Mouse (Mus musculus): Measurements from ENCODE around the gene Med10. TPM values are rescaled to one million over a fixed set of nuclear protein-coding genes. Genes with fewer than 3 reads are reported as not detected.

Med10 gene
- polyA plus RNA-seq, 1 experiment from 2014 or later, result 180 TPM

DNA sequence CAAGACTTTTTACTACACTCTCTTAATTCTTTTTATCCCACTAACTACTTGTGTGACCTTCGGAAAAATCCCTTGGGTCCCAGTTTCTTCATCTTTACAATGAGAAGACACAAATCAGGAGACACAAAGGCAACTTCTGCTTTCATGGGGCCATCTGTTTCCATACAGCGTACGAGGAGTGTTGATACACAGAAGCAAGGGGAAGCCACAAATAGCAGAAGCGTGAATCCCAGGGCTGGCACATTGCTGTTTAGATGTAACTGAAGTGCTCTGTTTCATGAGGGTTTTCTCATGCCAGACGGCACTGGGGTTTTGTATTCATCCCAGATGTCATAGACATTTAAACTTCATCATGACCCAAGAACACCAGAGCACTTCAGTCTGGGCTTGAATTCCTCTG is 13.5 kb upstream of the Med10 start:
- ATAC-seq (replicated peaks; ENCODE audit: low FRiP score), result no peak
- H3K4me1 ChIP-seq (replicated peaks; ENCODE audit: control insufficient read depth, insufficient read depth, low read length), result no peaks in the 10 kb centered on the region
- no peak for DNase-seq (ENCODE audit: low spot score)
- H3K4me3 ChIP-seq (ENCODE audit: low read depth, low read length), result no peak overlapping the region
- H3K9me3 ChIP-seq (ENCODE audit: control insufficient read depth, low read length), result no peaks in the 10 kb centered on the region
- no peaks in the 10 kb centered on the region for H3K27me3 ChIP-seq (ENCODE audit: control insufficient read depth, insufficient read depth, low read length)
- no peak overlapping the region for H3K4me2 ChIP-seq (ENCODE audit: low read depth, low read length, severe bottlenecking)
- 88% methylated on average over 5 of the region's 5 CpGs for WGBS
- no peak overlapping the region for H3K27ac ChIP-seq (ENCODE audit: low read depth, low read length)
- H3K9ac ChIP-seq (ENCODE audit: low read length), result no peak overlapping the region
- no peaks in the 10 kb centered on the region for H3K36me3 ChIP-seq (ENCODE audit: control insufficient read depth, insufficient read depth, low read length)

DNA sequence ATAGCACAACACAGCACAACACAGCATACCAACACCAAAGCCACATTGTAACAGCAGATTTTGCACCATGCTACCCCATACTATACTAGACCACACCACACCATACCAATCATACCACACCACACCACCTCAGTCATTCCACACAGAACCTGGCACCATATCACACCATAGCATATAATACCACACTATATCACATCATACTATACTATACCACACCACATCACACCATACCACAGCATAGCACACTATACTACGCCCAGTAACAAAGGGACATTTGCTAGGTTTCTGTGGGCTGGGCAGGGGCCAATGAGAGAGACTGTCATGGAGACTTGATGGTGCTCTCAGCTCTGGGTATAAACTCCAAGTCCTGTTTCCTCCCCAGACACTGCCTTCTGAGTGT is 10.4 kb upstream of the Med10 start:
- Histone ChIP-seq H3K36me3 (ENCODE audit: control insufficient read depth, insufficient read depth, low read length) (no peaks in the 10 kb centered on the region), H3K9ac (ENCODE audit: low read length) (no peak overlapping the region), H3K9me3 (ENCODE audit: control insufficient read depth, low read length) (no peaks in the 10 kb centered on the region), H3K4me3 (ENCODE audit: low read depth, low read length) (no peak overlapping the region), H3K27ac (ENCODE audit: low read depth, low read length) (no peak overlapping the region), H3K27me3 (ENCODE audit: control insufficient read depth, insufficient read depth, low read length) (no peaks in the 10 kb centered on the region), H3K4me1 (replicated peaks; ENCODE audit: control insufficient read depth, insufficient read depth, low read length) (no peaks in the 10 kb centered on the region), H3K4me2 (ENCODE audit: low read depth, low read length, severe bottlenecking) (no peak overlapping the region)
- ATAC-seq (replicated peaks; ENCODE audit: low FRiP score) (no peak), DNase-seq (ENCODE audit: low spot score) (no peak)
- 92% methylated on average over 1 of the region's 1 CpGs for WGBS

DNA sequence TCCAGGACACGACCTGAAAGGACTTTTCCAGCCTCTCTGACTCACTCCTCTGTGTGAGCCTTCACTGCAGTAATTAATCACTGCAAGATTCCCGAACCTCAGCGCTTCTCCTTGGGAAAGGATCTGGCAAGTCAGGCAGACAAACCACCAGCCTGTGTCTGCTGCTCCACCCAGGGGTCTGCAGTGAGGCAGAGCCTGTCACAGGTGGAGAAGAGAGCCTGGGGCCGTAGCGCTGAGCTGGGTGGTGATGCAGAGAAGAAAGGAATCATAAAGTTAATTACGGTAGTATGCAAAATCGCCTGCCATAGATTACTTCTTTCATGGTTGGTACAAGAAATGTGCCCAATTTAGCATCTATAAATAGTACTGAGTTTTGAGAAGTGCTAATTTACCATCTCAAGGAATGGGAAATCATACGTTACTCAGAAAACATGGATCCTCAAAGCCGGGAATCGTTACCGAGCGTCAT is 9.6 kb upstream of the Med10 start:
- DNase-seq (ENCODE audit: low spot score), result no peak
- no peaks in the 10 kb centered on the region for H3K27me3 ChIP-seq (ENCODE audit: control insufficient read depth, insufficient read depth, low read length)
- no peak overlapping the region for H3K4me3 ChIP-seq (ENCODE audit: low read depth, low read length)
- H3K4me2 ChIP-seq (ENCODE audit: low read depth, low read length, severe bottlenecking), result no peak overlapping the region
- H3K4me1 ChIP-seq (replicated peaks; ENCODE audit: control insufficient read depth, insufficient read depth, low read length), result no peaks in the 10 kb centered on the region
- no peak overlapping the region for H3K9ac ChIP-seq (ENCODE audit: low read length)
- no peak for ATAC-seq (replicated peaks; ENCODE audit: low FRiP score)
- no peaks in the 10 kb centered on the region for H3K9me3 ChIP-seq (ENCODE audit: control insufficient read depth, low read length)
- no peak overlapping the region for H3K27ac ChIP-seq (ENCODE audit: low read depth, low read length)
- 68% methylated on average over 12 of the region's 12 CpGs for WGBS
- H3K36me3 ChIP-seq (ENCODE audit: control insufficient read depth, insufficient read depth, low read length), result no peaks in the 10 kb centered on the region

DNA sequence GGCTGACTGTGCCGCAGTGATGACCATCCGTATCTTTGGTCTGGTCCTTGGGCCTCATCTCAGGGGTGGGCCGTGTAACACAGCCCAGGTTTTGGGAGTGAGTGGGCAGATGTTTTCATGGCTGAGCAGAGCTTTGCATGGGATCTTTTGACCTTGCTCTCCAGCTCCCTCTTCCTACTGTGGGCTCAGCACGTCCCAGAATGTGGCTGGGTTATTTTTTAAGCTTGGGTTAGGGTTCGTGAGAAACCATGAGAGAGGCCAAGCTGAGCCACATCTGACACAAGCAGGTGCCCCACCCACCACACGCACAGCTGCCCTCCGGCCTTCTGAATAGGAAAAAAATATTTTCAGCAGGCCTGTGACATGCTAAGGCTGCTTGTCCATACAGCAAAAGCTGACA is 7.4 kb upstream of the Med10 start:
- H3K27ac ChIP-seq (ENCODE audit: low read depth, low read length), result no peak overlapping the region
- H3K9ac ChIP-seq (ENCODE audit: low read length), result no peak overlapping the region
- H3K4me2 ChIP-seq (ENCODE audit: low read depth, low read length, severe bottlenecking), result no peak overlapping the region
- no peaks in the 10 kb centered on the region for H3K9me3 ChIP-seq (ENCODE audit: control insufficient read depth, low read length)
- DNase-seq (ENCODE audit: low spot score), result no peak
- no peaks in the 10 kb centered on the region for H3K4me1 ChIP-seq (replicated peaks; ENCODE audit: control insufficient read depth, insufficient read depth, low read length)
- H3K27me3 ChIP-seq (ENCODE audit: control insufficient read depth, insufficient read depth, low read length), result no peaks in the 10 kb centered on the region
- H3K4me3 ChIP-seq (ENCODE audit: low read depth, low read length), result no peak overlapping the region
- 76% methylated on average over 7 of the region's 7 CpGs for WGBS
- ATAC-seq (replicated peaks; ENCODE audit: low FRiP score), result no peak
- no peaks in the 10 kb centered on the region for H3K36me3 ChIP-seq (ENCODE audit: control insufficient read depth, insufficient read depth, low read length)

DNA sequence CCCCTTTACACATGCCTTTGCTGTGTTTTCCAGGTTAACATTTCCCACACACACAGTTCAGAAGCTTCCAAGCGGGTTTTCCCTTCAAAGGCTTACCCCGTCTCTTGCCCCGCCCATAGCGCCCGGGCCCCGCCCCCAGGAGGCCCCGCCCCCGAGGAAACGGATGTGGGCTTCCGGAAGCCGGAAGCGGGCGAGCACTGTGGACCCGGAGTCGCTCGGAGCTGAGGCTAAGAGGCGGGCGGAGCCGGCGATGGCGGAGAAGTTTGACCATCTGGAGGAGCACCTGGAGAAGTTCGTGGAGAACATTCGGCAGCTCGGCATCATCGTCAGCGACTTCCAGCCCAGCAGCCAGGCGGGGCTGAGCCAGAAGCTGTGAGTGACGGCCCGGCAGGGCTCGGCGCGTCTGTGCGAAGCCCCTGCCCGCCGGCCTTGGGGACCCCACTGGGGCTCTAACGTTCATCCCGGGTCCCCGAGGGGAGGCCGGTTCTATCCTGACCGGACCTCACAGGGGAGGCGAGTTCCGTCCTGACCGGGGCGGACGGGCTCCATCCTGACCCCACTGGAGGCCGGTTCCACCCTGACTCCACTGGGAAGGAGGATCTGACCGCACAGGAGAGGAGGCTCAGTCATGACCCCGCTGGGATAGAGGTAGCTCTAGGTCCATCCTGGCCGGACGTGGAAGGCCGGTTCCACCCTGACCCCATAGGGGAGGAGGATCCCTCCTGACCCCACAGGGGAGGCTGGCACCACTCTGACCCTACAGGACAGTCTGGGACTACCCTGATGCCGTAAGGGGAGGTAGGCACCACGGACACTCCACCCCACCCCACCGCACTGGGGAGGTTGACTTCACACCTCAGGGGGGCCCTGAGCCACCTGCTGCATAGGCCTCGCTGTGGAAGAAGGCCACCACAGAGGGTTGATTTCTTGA is 7.8 kb downstream of the Med10 start:
- no peaks in the 10 kb centered on the region for H3K9me3 ChIP-seq (ENCODE audit: control insufficient read depth, low read length)
- H3K4me1 ChIP-seq (replicated peaks; ENCODE audit: control insufficient read depth, insufficient read depth, low read length), result peaks cover 8% of the 10 kb centered on the region
- peak; percentile 95 for ATAC-seq (replicated peaks; ENCODE audit: low FRiP score)
- peak overlapping the region; percentile 94 for H3K4me2 ChIP-seq (ENCODE audit: low read depth, low read length, severe bottlenecking)
- H3K36me3 ChIP-seq (ENCODE audit: control insufficient read depth, insufficient read depth, low read length), result no peaks in the 10 kb centered on the region; the same call in 1 of the 2 replicates
- WGBS, result under 1% methylated on average over 55 of the region's 55 CpGs
- peak overlapping the region; percentile 83 for H3K9ac ChIP-seq (ENCODE audit: low read length)
- peak overlapping the region; percentile 91 for H3K4me3 ChIP-seq (ENCODE audit: low read depth, low read length)
- H3K27me3 ChIP-seq (ENCODE audit: control insufficient read depth, insufficient read depth, low read length), result no peaks in the 10 kb centered on the region
- peak; percentile 97 for DNase-seq (ENCODE audit: low spot score)
- H3K27ac ChIP-seq (ENCODE audit: low read depth, low read length), result no peak overlapping the region

DNA sequence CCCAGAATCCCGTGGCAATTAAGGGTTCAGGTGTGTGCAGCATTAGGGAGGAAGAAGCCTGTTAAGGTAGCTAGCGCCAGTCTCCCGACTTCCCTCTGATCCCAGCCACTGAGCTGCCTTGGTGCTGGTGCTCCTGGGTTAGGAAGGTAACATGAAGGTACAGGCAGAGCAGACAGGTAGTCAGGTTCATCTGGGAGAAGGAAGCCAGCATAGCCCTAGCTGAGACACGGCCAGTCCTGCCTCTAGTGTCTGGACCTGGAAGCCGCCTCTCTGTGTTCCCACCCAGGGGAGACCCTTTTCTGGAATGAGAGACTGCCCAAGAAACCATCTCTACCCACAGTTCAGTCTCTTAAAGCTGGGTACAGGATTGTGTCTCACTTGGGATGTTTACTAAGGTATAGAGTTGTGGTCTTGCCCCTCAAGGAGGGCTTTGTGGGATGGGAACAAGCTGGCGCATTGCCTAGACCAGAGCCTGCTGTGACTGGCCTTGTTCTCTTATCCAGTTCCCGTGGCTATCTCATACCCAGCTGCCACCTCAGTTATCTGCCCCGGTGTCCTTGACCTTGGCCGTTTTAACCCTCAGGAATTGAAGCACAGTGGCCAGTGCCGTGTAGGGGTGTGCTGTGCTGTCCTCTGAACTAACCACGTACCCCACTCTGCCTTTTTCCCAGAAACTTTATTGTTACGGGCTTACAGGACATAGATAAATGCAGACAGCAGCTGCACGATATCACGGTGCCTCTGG is 8.9 kb downstream of the Med10 start:
- H3K9ac ChIP-seq (ENCODE audit: low read length), result no peak overlapping the region; the same call in 1 of the 2 replicates
- H3K27me3 ChIP-seq (ENCODE audit: control insufficient read depth, insufficient read depth, low read length), result no peaks in the 10 kb centered on the region
- no peak overlapping the region for H3K27ac ChIP-seq (ENCODE audit: low read depth, low read length)
- H3K9me3 ChIP-seq (ENCODE audit: control insufficient read depth, low read length), result no peaks in the 10 kb centered on the region
- ATAC-seq (replicated peaks; ENCODE audit: low FRiP score) (no peak), DNase-seq (ENCODE audit: low spot score) (no peak)
- H3K4me3 ChIP-seq (ENCODE audit: low read depth, low read length), result peak overlapping the region; percentile 91
- peak overlapping the region; percentile 94 for H3K4me2 ChIP-seq (ENCODE audit: low read depth, low read length, severe bottlenecking)
- 87% methylated on average over 14 of the region's 14 CpGs for WGBS
- H3K36me3 ChIP-seq (ENCODE audit: control insufficient read depth, insufficient read depth, low read length), result peaks cover 2% of the 10 kb centered on the region; the same call in 1 of the 2 replicates
- peaks cover 8% of the 10 kb centered on the region for H3K4me1 ChIP-seq (replicated peaks; ENCODE audit: control insufficient read depth, insufficient read depth, low read length)

DNA sequence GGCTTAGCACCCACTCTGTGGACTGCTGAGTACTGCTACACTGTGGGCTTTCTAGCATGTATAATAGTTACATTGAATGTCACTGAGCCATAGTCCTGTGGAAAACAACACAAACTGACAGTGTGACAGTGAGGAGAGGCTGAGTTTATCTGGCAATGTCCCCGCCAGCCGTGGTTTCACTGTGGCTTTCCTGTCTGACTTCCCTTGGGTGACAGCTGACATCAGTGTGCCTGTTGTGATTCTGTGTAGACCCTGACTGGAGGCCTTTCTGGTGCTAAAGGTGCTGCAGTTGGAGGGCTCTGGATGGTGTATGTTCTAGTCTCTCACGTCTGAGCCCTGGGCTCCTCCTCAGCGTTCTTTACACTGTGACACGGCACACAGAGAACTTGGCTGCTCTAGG is 11.7 kb downstream of the Med10 start:
- H3K4me2 ChIP-seq (ENCODE audit: low read depth, low read length, severe bottlenecking), result no peak overlapping the region
- H3K9ac ChIP-seq (ENCODE audit: low read length), result no peak overlapping the region
- no peak for ATAC-seq (replicated peaks; ENCODE audit: low FRiP score)
- peaks cover 8% of the 10 kb centered on the region for H3K4me1 ChIP-seq (replicated peaks; ENCODE audit: control insufficient read depth, insufficient read depth, low read length)
- DNase-seq (ENCODE audit: low spot score), result no peak
- peaks cover 2% of the 10 kb centered on the region; the same call in 1 of the 2 replicates for H3K36me3 ChIP-seq (ENCODE audit: control insufficient read depth, insufficient read depth, low read length)
- WGBS, result 95% methylated on average over 5 of the region's 5 CpGs
- no peaks in the 10 kb centered on the region for H3K9me3 ChIP-seq (ENCODE audit: control insufficient read depth, low read length)
- no peak overlapping the region for H3K4me3 ChIP-seq (ENCODE audit: low read depth, low read length)
- H3K27me3 ChIP-seq (ENCODE audit: control insufficient read depth, insufficient read depth, low read length), result no peaks in the 10 kb centered on the region
- no peak overlapping the region for H3K27ac ChIP-seq (ENCODE audit: low read depth, low read length)

DNA sequence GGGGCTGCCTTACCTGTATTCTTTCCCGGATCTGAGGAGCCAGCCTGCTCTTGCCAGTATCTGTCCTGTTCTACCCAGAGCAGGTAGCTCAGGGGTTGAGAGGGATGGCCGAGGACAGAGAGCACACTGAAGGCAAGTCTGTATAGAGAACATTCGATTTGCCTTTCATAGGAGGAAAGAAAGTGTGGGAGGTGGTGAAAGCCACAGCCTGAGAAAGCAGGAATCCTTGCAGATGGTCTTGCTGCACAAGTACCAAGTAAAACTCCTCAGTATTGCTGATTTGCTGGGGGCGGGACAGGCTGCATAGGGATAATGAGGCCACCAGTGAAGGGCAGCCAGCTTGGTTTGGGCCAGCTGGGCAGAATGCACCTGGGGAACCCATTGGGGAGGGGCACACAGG is 16.1 kb downstream of the Med10 start:
- 86% methylated on average over 4 of the region's 4 CpGs for WGBS
- Histone ChIP-seq H3K27ac (ENCODE audit: low read depth, low read length) (no peak overlapping the region), H3K9ac (ENCODE audit: low read length) (no peak overlapping the region), H3K4me2 (ENCODE audit: low read depth, low read length, severe bottlenecking) (no peak overlapping the region), H3K9me3 (ENCODE audit: control insufficient read depth, low read length) (no peaks in the 10 kb centered on the region), H3K4me1 (replicated peaks; ENCODE audit: control insufficient read depth, insufficient read depth, low read length) (no peaks in the 10 kb centered on the region), H3K4me3 (ENCODE audit: low read depth, low read length) (no peak overlapping the region), H3K36me3 (ENCODE audit: control insufficient read depth, insufficient read depth, low read length) (peaks cover 2% of the 10 kb centered on the region; the same call in 1 of the 2 replicates), H3K27me3 (ENCODE audit: control insufficient read depth, insufficient read depth, low read length) (no peaks in the 10 kb centered on the region)
- DNase-seq (ENCODE audit: low spot score), result no peak
- ATAC-seq (replicated peaks; ENCODE audit: low FRiP score), result no peak
